Mouse (Mus musculus) neural tube, embryonic 15.5 days (tissue): ENCODE data around the gene Mark1. TPM values are rescaled to one million over a fixed set of nuclear protein-coding genes. Genes with fewer than 3 reads are reported as not detected.

Source experiments
- polyA plus RNA-seq: library from polyadenylated mRNA; unstranded; fragments of >200 nt; fragmentation: Nextera tagmentation; extraction: Ambion mirVana; gene quantifications from 2 replicates; pipeline ENCODE4 v1.2.1, GENCODE M21; 2015

Mark1 gene
- polyA plus RNA-seq, 1 experiment from 2014 or later = 13.5 TPM

Other genes with a start within 250 kb of the Mark1 start
- 0.36 TPM in 1 of 2 replicates, not detected in the other for gene Marc1, start 188.3 kb downstream of the Mark1 start, polyA plus RNA-seq
- gene Marc2, start 153.1 kb downstream of the Mark1 start, polyA plus RNA-seq = 113 and 133 TPM in 2 replicates
- 1.0 and 1.3 TPM in 2 replicates for gene C130074G19Rik, start 116.4 kb downstream of the Mark1 start, polyA plus RNA-seq
- 23.8 and 24.5 TPM in 2 replicates for gene Rab3gap2, start 204.5 kb upstream of the Mark1 start, polyA plus RNA-seq